Mouse (Mus musculus) ES-E14 (cell line): ENCODE measurements at regions not wholly inside any gene's neighbourhood (a gene's known extent, or its start where the extent isn't known, plus 50 kb on each side); places are given as distances from the start of the nearest gene placed in this dataset.

Source experiments
- CHD2 ChIP-seq: IDR thresholded peaks from 2 replicates; pipeline ENCODE4 v1.6.1; 2014; ENCODE audit warnings: mild to moderate bottlenecking, low read depth, low read length, inconsistent platforms
- HCFC1 ChIP-seq: IDR thresholded peaks from 2 replicates; pipeline ENCODE4 v1.6.1; 2012; ENCODE audit warnings: low read length, inconsistent platforms, borderline replicate concordance; ENCODE audit not compliant: insufficient read depth
- MAFK ChIP-seq: IDR thresholded peaks from 2 replicates; pipeline ENCODE4 v1.6.1; 2014; ENCODE audit warnings: mild to moderate bottlenecking, low read depth, low read length, inconsistent platforms; ENCODE audit not compliant: insufficient read depth
- ZC3H11A ChIP-seq: IDR thresholded peaks from 2 replicates; pipeline ENCODE4 v1.6.1; 2012; ENCODE audit warnings: low read depth, mild to moderate bottlenecking, inconsistent platforms, low read length, borderline replicate concordance
- ZNF384 ChIP-seq: IDR thresholded peaks from 2 replicates; pipeline ENCODE4 v1.6.1; 2012; ENCODE audit warnings: low read depth, low read length, inconsistent platforms

DNA sequence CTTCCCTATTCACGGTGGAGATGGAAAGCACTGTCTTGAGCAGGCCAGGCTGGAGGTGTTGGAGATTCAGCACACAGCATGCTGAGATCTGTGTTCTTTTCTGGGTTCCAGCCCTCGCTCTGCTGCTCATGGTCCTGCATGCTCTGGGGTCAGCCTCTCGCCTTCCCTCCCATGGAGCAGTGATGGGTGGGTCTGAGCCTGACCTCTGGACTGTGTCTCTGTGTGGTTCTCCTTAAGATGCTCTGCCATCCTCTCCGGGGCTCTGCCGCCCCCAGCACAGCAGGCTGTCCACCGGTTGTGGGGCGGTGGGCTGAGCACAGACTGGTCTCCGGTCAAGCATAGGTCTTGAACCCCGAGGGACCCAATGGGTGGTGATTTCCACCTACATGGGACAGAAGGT is 57.7 kb upstream of the Lemd2 start:
- TF ChIP-seq ZC3H11A: no peak
- no peak for TF ChIP-seq HCFC1
- TF ChIP-seq ZNF384: no peak
- TF ChIP-seq CHD2: no peak
- TF ChIP-seq MAFK: no peak
